Mouse (Mus musculus) gastrocnemius, postnatal 36 days (tissue): ENCODE results near the gene Siglec1. TPM values are rescaled to one million over a fixed set of nuclear protein-coding genes. Genes with fewer than 3 reads are reported as not detected.
A peak's percentile ranks its signal among the peaks of the same experiment; 100 is the strongest.
"Not testable (repeated sequence)": the region's sequence is repeated elsewhere in the genome, so short reads cannot be mapped to it uniquely, and the experiment has no call there.

ENCODE experiments used
- DNase-seq, 2 experiments: peaks; one replicate each; pipeline ENCODE4 v3.0.0; 2022
- intact Hi-C: fragments of 180-260 bp; cut with DNase I; formaldehyde crosslinking; loops from one replicate; pipeline ENCODE4 v1.15.1; 2025
- long read RNA-seq, 2 experiments: library from polyadenylated mRNA; stranded (forward); transcript quantifications; one replicate each; pipeline ENCODE4 v2.0.0; 2021
- total RNA-seq, 2 experiments: library from RNA; stranded (reverse); gene quantifications; 2 replicates each; pipeline ENCODE4 v1.2.3; 2021

Siglec1 gene
- total RNA-seq, result under 1 TPM; 0.43 to 0.76 TPM
- long read RNA-seq, experiment 1, result 0 reads
- long read RNA-seq, experiment 2, result 0 reads

DNA sequence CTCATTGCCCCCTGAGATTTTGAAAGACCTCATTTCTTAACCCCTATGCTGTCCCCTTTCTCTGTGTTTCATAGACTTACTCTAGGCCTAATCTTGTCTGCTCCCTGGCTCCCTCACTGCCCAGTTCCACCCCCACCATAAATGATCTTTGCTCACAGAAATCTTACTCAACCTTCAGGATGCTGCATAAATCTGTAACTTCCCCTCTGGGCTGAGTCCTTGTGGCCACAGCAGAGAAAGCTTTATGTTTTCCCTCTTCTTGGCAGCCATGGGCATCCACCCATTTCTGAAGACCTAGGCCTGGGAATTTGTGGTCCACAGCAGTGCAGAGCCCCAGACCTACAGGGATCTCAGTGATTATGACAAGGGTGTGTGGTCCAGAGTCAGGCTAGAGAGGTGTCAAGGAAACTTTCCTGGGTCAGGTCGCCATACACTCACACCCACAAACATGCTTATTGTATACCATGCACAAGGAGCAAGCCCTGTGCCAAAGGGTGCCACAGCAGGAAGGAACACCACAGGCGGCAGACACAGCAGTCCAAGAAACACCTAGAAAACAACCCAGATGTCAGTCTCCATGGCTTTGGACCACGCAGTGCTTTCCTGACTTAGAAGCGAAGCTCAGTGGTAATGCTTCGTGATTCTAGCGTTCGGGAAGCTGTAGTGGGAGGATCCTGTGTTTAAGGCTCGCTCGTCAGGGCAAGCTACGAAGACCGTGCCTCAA is at the start of gene Siglec1:
Gene Siglec1 (minus strand): TSS at position 99 of the 724 bp plus-strand sequence.
- intact Hi-C loops, result no loop called here

DNA sequence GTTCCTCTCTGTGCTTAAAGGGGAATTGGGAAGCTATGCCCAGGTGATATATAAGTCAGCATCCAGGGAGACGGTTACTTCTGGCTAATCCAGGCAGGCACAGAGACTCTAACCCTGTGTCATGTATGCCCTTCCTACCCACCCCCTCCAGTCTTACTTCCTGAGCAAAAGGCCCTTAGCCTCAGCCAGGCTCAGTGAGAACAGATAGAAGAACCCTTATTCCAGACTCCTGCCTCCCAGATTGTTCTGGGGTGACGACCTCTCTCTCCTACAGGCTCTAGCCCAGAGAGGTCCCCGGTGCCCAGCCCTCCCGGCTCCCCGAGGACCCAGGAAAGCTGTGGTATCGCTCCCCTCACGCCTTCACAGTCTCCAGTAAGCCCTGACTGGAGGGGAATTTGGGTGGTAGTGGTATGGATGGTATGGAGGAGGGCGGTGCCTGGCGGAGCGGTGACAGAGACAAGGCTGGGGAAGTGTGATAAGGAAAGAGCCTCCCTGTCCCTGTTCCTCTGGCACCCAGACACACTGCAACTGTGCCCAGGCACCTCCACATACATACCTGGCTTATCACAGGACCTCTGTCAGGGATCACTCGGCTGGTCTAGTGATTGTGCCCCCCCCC is 49.1 kb upstream of the Siglec1 start:
- peak in 1 of 2 experiments; percentile 7 for DNase-seq
- intact Hi-C loops, result no loop called here

More for the DNA sequence above, at the start of gene Siglec1:
- DNase-seq, result no peak

DNA sequence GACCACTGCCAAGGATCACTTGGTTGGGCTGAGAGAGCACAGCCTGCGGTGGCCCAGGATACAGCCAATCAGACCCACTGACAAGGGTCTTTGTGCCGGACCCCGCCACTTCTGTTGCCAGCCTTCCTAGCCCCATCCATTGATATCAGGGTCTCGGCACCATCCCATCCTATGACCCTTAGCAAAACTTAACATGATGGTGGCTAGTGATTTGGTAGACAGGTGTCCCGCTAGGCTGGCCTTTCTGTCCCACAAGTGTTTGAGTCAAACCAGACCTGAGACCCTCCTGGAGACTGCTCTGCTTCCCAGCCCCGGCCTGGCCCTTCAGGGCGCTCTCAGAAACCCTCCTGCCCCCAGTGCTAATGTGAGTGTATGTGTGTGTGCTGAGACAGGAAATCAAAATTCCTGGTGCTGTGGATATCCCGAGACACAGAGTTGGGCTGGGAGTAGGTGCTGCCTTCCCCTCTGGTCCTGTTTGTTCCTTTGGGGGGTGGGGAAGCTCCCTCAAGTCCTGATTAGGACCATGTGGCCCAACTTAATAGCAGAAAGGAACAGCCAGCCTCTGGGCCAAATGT is 48.3 kb upstream of the Siglec1 start:
- intact Hi-C loops, result no loop called here
- DNase-seq, result no peak

DNA sequence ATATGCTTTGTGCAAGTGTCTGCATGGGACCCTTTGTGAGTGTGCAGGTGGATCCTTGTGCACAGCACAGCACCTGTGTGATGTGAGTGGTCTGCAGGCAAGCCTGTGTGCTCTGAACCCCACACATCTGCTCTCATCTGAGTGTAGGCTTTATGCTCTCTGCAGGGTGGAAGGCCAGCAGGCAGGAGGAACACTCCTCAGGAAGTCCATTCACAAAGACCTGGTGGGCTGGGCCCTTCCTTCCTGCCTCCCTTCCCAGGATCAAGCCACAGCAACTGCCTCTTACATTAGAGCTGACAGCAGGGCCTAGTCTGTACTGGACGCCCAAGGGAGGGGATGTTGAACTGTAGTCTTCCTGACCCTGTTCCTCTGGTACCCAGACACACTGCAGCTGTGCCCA is 47.8 kb upstream of the Siglec1 start:
- DNase-seq, result peak in 1 of 2 experiments; percentile 16
- intact Hi-C loops, result no loop called here

DNA sequence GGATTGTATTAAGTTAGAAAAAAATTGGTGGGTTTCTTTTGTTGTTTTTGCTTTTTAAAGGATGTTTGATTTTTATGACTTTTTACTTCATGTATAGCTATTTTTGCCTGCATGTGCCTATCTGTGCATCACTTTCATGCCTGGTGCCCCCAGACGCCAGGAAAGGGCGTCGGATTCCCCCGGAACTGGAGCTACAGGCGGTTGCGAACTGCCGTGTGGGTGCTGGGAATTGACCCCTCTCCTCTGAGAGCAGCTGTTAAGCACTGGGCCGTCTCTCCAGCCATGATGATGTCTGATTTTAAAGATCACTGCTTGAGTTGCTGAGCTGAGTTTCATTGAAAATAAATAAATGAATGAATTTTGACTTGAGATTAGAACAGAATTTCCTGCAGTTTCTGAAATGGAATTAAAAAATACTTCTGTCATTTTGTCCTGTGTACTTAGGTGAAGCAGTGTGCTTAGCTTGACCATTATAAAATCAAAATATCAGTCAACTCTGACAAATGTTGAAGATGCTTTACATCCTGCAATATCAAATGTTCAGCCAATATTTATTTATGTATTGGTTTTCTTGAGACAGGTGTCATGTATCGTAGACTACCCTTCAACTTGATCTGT is 46.5 kb upstream of the Siglec1 start, which contains the start of gene Gm11037:
Gene Gm11037 (plus strand): TSS at position 568 of the 618 bp plus-strand sequence.
- DNase-seq, result no peak
- intact Hi-C loops, result no loop called here

DNA sequence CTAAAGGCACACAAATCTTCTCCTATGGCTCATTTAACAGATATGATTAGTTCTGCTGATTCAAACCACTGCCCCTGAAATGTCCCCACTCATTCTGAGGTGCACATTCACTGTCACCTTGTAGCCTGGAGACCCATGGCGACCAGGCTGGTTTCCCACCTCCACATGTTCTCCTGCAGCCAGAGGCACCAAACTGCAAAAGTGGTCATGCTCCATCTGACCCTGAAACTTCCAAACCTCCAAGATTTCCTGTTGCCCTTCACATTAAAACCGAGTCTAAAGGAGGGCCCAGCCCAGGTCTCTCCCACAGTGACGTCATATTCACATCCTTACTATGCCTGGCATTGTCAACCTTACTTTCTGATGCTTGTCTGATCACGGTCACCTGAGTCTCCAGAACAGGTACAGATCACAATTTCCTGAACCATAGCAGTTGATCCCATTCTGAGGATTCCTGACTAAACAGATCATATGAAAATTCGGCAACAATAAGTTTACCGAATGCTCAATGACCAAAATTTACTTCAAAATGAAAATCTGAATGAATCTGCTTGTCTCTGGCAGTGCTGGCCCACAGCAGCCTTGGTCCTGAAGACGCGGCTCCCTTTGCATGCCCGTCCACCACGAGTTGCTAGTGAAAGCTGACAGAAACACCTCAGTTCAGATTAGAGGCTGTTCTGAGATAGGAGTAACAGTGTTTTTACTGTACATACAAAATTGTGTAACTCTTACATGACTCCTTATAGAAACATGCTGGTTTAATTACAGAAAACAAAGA is 45.7 kb upstream of the Siglec1 start:
- intact Hi-C loops, result no loop called here
- DNase-seq, result no peak

DNA sequence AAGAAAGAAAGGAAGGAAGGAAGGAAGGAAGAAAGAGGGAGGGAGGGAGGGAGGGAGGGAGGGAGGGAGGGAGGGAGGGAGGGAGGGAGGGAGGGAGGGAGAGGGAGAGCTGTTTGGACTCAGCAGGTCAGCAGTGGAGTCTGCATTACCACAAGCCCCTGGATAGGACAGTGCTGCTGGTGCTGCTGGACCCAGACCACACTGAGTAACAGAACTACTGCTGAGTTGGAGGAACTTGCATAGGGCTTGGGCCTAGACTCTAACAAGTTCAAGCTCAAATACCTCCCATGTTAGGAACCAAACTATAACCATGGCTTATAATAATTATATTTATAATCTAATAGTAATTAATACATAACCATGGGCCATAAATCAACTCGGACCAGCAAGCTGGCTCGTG is 44.3 kb upstream of the Siglec1 start:
- DNase-seq, result no peak
- intact Hi-C loops, result no loop called here

DNA sequence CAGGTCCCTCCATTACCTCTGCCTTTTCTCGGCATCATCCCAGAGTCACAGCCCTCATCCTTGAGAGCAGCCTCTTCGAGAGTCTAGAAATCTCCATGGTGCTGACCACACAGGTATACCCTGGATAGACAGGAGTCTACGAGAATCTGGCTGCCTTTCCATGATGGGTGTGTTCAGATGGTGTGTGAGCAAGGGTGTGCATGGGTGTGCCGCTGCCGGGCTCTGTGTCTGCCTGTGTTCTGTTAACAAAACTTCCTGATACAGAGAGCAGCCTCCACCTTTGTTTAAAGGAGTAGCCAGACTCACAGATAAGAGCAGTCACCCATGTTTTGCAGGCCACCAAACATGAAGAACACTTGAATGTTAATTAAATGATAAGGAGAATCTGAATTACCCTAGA is 43.3 kb upstream of the Siglec1 start:
- intact Hi-C loops, result no loop called here
- DNase-seq, result no peak

DNA sequence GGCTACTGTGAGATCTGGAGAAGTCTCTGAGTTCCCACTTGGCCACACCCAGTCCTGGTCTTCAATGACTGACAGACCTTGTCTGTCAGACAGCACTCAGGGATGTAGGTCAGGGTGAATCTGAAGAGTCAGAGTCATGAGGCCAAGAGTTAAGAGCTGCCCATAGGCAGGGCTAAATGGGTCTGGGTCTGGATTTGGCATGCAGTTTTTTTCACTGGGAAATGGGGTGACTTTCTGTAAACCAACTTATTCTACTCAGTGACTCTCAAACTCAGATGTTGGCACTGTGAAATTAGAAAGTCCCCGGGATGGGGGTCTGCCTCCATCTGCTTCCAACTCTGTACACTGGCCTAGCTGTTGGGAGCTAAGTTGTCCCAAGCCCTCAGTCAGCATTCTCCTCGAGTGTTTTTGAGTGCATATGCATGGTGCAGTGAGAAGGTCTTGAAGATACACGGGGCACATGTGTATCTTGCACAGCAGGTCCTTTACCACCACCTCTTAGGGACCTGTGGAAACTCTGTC is 42.1 kb upstream of the Siglec1 start:
- no peak for DNase-seq
- intact Hi-C loops, result no loop called here

DNA sequence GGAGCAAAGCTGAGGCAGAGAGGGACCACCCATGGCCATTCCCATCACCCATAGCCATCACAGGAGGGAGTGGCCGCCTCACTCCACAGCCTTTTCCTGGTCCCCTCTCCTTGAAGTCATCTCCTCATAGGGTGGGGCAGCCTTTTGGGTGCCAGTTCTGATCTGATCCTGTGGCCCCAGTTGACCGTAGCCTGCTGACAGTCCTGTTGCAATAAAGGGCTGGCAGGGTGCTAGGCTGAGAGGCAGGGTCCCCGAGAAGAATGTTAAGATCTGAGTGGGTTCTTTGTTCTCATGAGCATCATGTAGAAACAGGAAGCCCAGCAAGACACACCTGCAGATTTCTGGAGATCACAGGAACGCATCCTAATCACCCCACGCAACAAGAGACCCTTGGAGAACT is 41.6 kb upstream of the Siglec1 start:
- intact Hi-C loops, result no loop called here
- no peak for DNase-seq

DNA sequence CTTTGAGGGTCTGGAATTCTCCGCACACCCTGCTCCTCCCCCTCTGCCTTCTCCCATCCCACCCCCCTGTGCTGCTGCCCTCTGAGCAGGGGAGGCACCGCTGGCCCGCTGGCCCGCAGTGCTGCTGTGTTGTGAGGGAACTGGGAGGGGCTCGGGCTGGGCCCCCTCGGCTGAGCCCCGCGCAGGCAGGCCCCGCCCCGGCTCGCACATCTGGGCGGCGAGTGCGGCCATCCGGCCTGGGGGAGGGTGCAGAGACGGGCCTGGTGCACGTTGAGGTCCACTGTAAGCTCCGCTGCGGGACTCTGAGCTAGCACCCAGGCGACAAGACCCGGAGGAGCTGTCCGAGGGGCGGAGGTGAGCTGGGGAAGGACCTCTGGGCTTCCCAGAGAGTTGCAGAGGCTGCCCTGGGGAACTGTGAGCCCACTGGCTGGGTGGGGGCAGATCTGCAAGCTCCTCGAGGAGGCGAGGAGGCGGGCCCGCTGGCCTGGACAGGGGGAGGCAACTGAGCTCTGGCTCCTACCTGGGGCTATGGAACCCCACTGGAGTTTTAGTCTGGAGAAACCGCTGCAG is 40.7 kb upstream of the Siglec1 start, which contains the start of gene Hspa12b:
Gene Hspa12b (plus strand): TSS at position 120 of the 570 bp plus-strand sequence.
- intact Hi-C loops, result no loop called here
- DNase-seq, result peak; percentile 61 to 62

DNA sequence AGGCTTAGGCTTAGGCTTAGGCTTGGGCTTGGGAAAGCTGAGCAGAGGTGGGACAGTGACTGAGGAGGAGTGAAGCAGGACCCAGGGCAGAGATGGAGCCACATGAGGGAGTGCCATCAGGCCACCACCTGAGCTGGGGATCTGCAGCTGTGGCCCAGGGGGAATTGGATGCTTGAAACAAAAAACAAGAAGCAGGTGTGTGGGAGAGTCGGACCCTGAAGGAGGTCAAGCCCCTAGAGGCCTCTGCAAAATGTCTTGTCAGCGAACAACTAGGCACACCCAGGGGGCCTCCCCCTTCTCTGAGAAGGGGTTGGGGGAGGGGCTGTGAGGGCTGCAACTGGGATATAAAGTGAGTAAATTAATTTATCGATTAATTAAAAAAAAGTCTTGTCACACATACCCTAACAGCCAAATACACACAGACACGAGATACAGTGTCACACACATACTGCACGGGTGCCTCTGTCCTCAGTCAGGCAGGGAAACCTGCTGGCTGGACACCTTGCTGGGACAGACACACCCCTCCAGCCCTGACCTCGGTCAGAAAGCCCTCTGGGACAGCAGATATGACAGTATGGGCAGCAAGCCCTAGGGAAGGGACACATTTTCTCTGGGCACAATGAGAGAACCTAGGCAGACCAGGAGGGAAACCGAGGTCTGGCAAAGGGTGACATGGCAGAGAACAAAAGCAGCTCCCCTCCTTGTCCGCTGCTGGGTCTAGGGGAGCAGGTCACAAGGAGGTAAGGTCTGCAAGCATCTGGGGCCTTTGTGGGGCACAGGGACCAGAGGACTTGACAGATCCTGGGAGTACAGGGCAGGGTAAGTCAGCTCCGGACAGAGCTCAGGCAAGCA is 39.6 kb upstream of the Siglec1 start:
- intact Hi-C loops, result no loop called here
- no peak for DNase-seq

DNA sequence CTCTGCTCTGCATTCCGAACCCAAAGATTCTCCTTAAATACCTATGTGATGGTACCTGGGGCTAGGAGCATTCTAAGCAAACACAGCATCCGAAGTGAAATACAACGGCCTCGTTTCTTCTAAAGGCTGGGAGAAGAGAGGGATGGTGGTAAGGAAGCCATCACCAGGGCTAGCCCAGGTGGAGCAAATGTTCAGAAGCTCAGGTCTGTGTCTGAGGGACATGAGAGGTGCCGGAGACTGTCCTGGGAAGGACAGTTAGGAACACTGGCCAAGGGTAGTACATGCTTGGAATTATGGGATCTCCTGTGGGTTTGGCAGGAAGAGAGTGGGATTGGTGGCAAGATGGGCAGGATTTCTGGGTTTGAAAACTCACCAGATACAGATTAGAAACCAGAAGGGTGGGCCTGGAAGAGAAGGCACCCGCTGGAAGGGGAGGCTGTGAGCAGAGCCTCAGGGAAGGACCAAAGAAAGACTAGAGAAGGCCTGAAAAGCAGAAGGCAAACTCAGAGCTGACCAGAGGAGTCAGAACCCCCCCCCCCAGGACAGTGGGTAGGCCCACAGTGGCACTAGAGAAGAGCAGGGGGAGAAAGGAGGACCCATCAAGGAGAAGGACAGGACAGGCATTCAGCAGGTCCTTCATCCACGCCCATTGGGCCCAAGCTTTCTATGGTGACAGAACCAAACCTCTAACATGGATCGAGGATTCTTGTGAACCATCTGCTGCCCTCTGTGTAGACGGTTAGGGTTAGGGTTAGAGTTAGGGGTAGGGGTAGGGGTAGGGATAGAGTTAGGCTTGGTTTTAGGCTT is 38.8 kb upstream of the Siglec1 start:
- intact Hi-C loops, result no loop called here
- no peak for DNase-seq

DNA sequence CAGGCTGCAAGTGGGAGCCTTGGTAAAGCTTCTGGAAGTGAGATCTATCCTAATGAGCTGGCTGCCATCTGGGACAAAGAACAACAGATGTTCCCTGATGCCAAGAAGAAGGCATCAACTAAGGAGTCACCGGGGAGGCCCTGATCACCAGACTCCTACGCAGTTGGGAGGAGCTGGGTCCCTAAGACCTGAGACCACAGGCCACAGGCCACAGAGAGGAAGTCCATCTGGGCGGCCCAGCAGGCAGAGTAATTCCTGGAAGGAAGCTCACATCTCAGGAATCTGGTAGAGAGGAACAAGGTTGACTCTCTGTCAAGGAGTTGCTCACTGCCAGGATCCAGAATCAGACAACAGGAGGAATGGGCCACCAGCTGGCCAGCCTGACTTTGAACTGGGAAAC is 37.6 kb upstream of the Siglec1 start:
- intact Hi-C loops, result no loop called here

DNA sequence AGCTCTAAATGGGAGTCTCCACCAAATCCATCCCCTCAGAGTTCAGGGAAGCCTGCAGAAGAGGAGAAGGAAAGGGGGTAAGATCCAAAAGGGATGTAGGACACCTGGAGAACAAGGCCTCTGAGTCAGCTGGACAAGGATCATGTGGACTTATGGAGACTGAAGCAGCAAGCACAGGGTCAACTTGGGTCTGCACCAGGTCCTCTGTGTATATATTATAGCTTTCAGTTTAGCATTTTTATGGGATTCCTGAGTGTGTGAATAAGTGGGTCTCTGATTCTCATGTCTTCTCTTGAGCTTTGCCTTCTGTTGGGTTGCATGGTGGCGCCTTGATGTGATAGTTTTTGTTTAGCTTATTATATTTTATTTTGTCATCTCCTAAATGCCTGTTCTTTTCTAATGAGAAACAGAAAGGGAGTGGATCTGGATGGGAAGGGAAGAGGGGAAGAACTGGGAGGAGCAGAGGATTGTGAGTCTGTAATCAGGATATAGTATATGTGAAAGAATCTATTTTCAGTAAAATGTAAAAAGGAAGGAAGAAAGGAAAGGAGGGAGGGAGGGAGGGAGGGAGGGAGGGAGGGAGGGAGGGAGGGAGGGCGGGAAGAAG is 32.5 kb upstream of the Siglec1 start:
- intact Hi-C loops, result no loop called here
- no peak for DNase-seq

More for the DNA sequence above, 37.6 kb upstream of the Siglec1 start:
- no peak for DNase-seq

DNA sequence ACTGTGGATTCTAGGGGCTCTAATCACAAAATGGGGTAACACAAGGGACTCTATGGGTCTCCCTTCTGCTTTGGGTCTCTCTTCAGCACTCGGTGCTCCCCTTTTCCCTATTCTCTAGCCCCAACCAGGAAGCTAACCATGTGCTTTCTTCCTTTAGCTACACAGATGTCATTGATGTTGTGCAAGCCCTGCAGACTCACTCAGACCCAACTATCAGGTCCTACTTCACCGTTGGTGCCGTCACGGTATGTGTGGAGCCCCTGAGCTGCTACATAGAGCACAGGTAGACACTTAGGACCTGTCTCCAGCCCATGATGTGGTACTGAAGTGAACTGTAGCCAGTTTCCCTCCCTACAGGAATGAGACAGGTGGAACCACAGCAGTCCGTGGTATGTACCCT is 19.4 kb upstream of the Siglec1 start:
- intact Hi-C loops, result no loop called here
- DNase-seq, result no peak

DNA sequence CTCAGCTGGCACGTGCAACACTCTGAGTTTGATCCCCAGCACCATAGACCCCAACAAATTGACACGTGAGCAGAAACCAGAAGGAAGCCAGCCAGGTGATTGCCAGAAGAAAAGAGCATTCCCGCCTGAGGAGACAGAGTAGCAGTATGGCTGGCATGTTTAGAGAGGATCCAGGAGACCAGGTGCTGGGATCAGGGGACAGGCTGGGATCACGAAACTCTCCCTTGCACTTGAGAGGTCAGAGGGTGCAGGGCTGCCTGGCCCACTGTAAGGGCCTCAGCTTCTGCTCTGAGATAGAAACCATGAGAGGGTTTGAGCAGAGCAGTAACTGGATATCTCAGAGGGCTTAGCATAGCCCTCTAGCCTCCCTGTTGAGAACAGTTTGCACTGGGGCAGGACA is 18.5 kb upstream of the Siglec1 start:
- intact Hi-C loops, DNase-seq: not testable (repeated sequence)

DNA sequence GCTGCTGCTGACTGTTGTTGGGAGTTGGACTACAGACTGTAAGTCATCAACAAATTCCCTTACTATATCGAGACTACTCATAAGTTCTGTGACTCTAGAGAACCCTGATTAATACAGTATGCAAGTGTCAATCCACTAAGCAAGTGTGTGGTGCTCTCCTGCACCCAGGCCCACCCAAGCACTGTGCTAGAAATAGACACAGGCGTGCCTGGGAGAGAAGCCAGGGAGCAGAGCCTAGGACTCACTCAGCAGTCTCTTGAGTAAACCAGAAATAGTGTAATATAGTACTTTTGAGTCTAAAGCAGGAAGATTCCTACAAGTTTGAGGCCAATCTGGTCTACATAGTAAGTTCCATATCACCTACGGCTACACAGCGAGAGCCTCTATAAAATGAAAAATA is 17.5 kb upstream of the Siglec1 start:
- intact Hi-C loops, result no loop called here
- DNase-seq, result peak in 1 of 2 experiments; percentile 36
